Comparison of ENCODE assay signal across 19 mouse cellular contexts in genomic region chr2:36067132-36067531, GRCm38 (mm10). TPM values are rescaled to one million over a fixed set of nuclear protein-coding genes. Genes with fewer than 3 reads are reported as not detected.
"Had no signal": no experiment of that assay in that cellular context is flagged by ENCODE, and none has a peak within 500 bp of the region (broad histone marks: within the 10 kb centered on the region; RNA-seq: fewer than 3 reads in every experiment).

No protein-coding gene starts in this region.

- H3K4me3 ChIP-seq: liver, embryonic 13.5 days; midbrain, embryonic 12.5 days; stomach, embryonic 15.5 days had no signal

- H3K27me3 ChIP-seq: liver, embryonic 13.5 days; stomach, embryonic 15.5 days had no signal

- DNase-seq: kidney, adult 18-20 months; kidney, adult 9 months; kidney, postnatal 14 days; kidney, postnatal 4 days; liver, embryonic 13.5 days; lung, adult 2 months; lung, postnatal 14 days; lung, postnatal 4 days; right cerebral cortex, postnatal 25 days; spleen, adult 18-20 months; thymus, postnatal 25 days had no signal

- H3K9me3 ChIP-seq: liver, embryonic 13.5 days; midbrain, embryonic 12.5 days; stomach, embryonic 15.5 days had no signal

- H3K36me3 ChIP-seq: liver, embryonic 13.5 days; midbrain, embryonic 12.5 days; stomach, embryonic 15.5 days had no signal

- H3K4me1 ChIP-seq: liver, embryonic 13.5 days; midbrain, embryonic 12.5 days; stomach, embryonic 15.5 days had no signal

- H3K4me2 ChIP-seq: liver, embryonic 13.5 days; midbrain, embryonic 12.5 days; stomach, embryonic 15.5 days had no signal

- H3K9ac ChIP-seq: liver, embryonic 13.5 days; midbrain, embryonic 12.5 days; stomach, embryonic 15.5 days had no signal

- H3K27ac ChIP-seq: liver, embryonic 13.5 days; midbrain, embryonic 12.5 days; stomach, embryonic 15.5 days had no signal

RNA-seq across cellular contexts. Expression of gene Morn5, which starts 17.9 kb away (rescaled TPM):
- total RNA-seq: liver, adult 2 months; megakaryocyte, adult 5-6 weeks had no signal
- polyA plus RNA-seq: limb, embryonic 11.5 days; liver, adult 2 months; liver, embryonic 13.5 days; liver, embryonic 16.5 days; neural tube, embryonic 11.5 days had no signal

RNA-seq across cellular contexts. Expression of gene Lhx6, which starts 38.1 kb away (rescaled TPM):
- total RNA-seq: megakaryocyte, adult 5-6 weeks had no signal
- polyA plus RNA-seq: neural tube, embryonic 14.5 days had no signal
